Mouse (Mus musculus) G1E (cell line): Measurements from ENCODE around the gene Smim9. TPM values are rescaled to one million over a fixed set of nuclear protein-coding genes. Genes with fewer than 3 reads are reported as not detected.

Experiments used
- ATAC-seq: 2 replicates; pipeline ENCODE4 v1.8.0; 2016; ENCODE audit warnings: mild to moderate bottlenecking; ENCODE audit not compliant: insufficient number of reproducible peaks, poor library complexity, low FRiP score, severe bottlenecking; ENCODE audit errors: extremely low read depth
- DNase-seq: peaks from one replicate; pipeline ENCODE4 v3.0.0; 2012; ENCODE audit warnings: low spot score
- H3K27me3 ChIP-seq: 2 replicates; pipeline ENCODE4 v1.6.1; 2012; ENCODE audit warnings: mild to moderate bottlenecking, low read length, inconsistent platforms; ENCODE audit not compliant: insufficient read depth
- H3K36me3 ChIP-seq: replicated peaks from 2 replicates; pipeline ENCODE3; 2012; ENCODE audit warnings: mild to moderate bottlenecking, inconsistent platforms
- H3K4me1 ChIP-seq: 2 replicates; pipeline ENCODE4 v1.6.1; 2012; ENCODE audit warnings: low read depth, low read length, inconsistent platforms, mixed read lengths; ENCODE audit not compliant: insufficient read depth
- H3K4me3 ChIP-seq: 2 replicates; pipeline ENCODE4 v1.5.1; 2012; ENCODE audit warnings: low read depth, mild to moderate bottlenecking, inconsistent platforms, low read length, moderate library complexity, mixed read lengths
- H3K9me3 ChIP-seq: replicated peaks from 2 replicates; pipeline ENCODE4 v1.6.1; 2012; ENCODE audit warnings: inconsistent platforms
- CTCF ChIP-seq: IDR thresholded peaks from 2 replicates; pipeline ENCODE4 v1.5.1; 2012; ENCODE audit warnings: low read depth, low read length, inconsistent platforms, mixed read lengths
- GATA1 ChIP-seq: IDR thresholded peaks from 2 replicates; pipeline ENCODE4 v1.6.1; 2012; ENCODE audit warnings: borderline replicate concordance, low read length, inconsistent platforms, mixed read lengths
- GATA2 ChIP-seq: IDR thresholded peaks from 2 replicates; pipeline ENCODE4 v1.6.1; 2012; ENCODE audit warnings: low read depth, low read length, inconsistent platforms, borderline replicate concordance
- POLR2AphosphoS5 ChIP-seq: IDR thresholded peaks from 2 replicates; pipeline ENCODE4 v1.6.1; 2012; ENCODE audit warnings: low read depth, low read length, inconsistent platforms; ENCODE audit not compliant: insufficient replicate concordance
- TAL1 ChIP-seq: conservative IDR thresholded peaks from 2 replicates; pipeline ENCODE4 v1.6.1; 2012; ENCODE audit warnings: low read depth, low read length, inconsistent platforms, mixed read lengths
- polyA plus RNA-seq: library from polyadenylated mRNA; stranded (reverse); fragments of >175 nt; gene quantifications from 2 replicates; pipeline ENCODE4 v1.2.3, GENCODE M21; 2012
- total RNA-seq, 2 experiments: library from RNA; stranded (forward) in 1 of 2; stranded (reverse) in 1 of 2; fragments of 200-1000 nt in 1 of 2; fragments of >200 nt in 1 of 2; fragmentation: Nextera tagmentation in 1 of 2; gene quantifications; 2 replicates each; pipeline ENCODE4 v1.2.3; 2014 to 2017

The Smim9 gene
- total and polyA plus RNA-seq, 3 experiments: not detected

GRCm38 (mm10) chrX:75125606-75126005, 38.0 kb downstream of the Smim9 start:
- Histone ChIP-seq H3K4me1 (peaks cover 16% of the 10 kb centered on the region; the same call in 1 of the 2 replicates), H3K4me3 (no peak overlapping the region), H3K27me3 (no peaks in the 10 kb centered on the region), H3K36me3 (peaks cover 18% of the 10 kb centered on the region), H3K9me3 (no peaks in the 10 kb centered on the region)
- TF ChIP-seq TAL1 (no peak), GATA1 (no peak), GATA2 (no peak)
- ATAC-seq: no peak
- no peak for DNase-seq

GRCm38 (mm10) chrX:75115550-75115949, 48.0 kb downstream of the Smim9 start:
- H3K36me3 ChIP-seq: peaks cover 37% of the 10 kb centered on the region
- H3K4me1 ChIP-seq: peaks cover 26% of the 10 kb centered on the region; the same call in 1 of the 2 replicates
- TF ChIP-seq POLR2AphosphoS5 (no peak), TAL1 (peak; percentile 48), CTCF (no peak), GATA2 (no peak), GATA1 (no peak)
- no peaks in the 10 kb centered on the region for H3K9me3 ChIP-seq
- ATAC-seq (peak; percentile 68), DNase-seq (no peak)
- no peak overlapping the region for H3K4me3 ChIP-seq
- no peaks in the 10 kb centered on the region for H3K27me3 ChIP-seq

GRCm38 (mm10) chrX:75102293-75102692, 61.3 kb downstream of the Smim9 start:
- Histone ChIP-seq H3K36me3 (peaks cover 62% of the 10 kb centered on the region), H3K4me1 (peaks cover 26% of the 10 kb centered on the region; the same call in 1 of the 2 replicates), H3K27me3 (no peaks in the 10 kb centered on the region), H3K9me3 (no peaks in the 10 kb centered on the region), H3K4me3 (no peak overlapping the region)
- TF ChIP-seq CTCF (no peak), GATA2 (no peak), TAL1 (no peak), GATA1 (no peak), POLR2AphosphoS5 (no peak)
- DNase-seq: no peak
- peak; percentile 45; the same call in 1 of the 2 replicates for ATAC-seq

- no peaks in the 10 kb centered on the region for H3K27me3 ChIP-seq
- DNase-seq: no peak
- TF ChIP-seq GATA2 (no peak), POLR2AphosphoS5 (no peak), TAL1 (no peak), CTCF (no peak), GATA1 (no peak)
These were observed 64.8 kb downstream of the Smim9 start for GRCm38 (mm10) chrX:75098799-75099198.

GRCm38 (mm10) chrX:75096163-75096770, 67.3 kb downstream of the Smim9 start:
- Histone ChIP-seq H3K9me3 (no peaks in the 10 kb centered on the region), H3K4me3 (peak overlapping the region; percentile 77), H3K27me3 (no peaks in the 10 kb centered on the region), H3K4me1 (peaks cover 14% of the 10 kb centered on the region; the same call in 1 of the 2 replicates), H3K36me3 (peaks cover 20% of the 10 kb centered on the region)
- ATAC-seq (0 out of 2 replicates have a peak, but pooled peaks have one; percentile 4), DNase-seq (no peak)
- TF ChIP-seq POLR2AphosphoS5: no peak
- no peak for TF ChIP-seq GATA1
- no peak for TF ChIP-seq CTCF
- no peak for TF ChIP-seq GATA2
- TF ChIP-seq TAL1: no peak

More at GRCm38 (mm10) chrX:75098799-75099198, 64.8 kb downstream of the Smim9 start:
- Histone ChIP-seq H3K4me1 (peaks cover 15% of the 10 kb centered on the region; the same call in 1 of the 2 replicates), H3K36me3 (peaks cover 35% of the 10 kb centered on the region), H3K9me3 (no peaks in the 10 kb centered on the region), H3K4me3 (peak overlapping the region; percentile 38; the same call in 1 of the 2 replicates)
- no peak for ATAC-seq

Other genes with a start within 250 kb of the Smim9 start
- gene Gab3, start 78.3 kb downstream of the Smim9 start, total RNA-seq (2014; fragmentation: Nextera tagmentation): 7.1 and 7.8 TPM in 2 replicates
- 2.8 and 2.9 TPM in 2 replicates for gene Gab3, start 78.3 kb downstream of the Smim9 start, total RNA-seq (2017)
- 0.17 and 0.37 TPM in 2 replicates for gene Gab3, start 78.3 kb downstream of the Smim9 start, polyA plus RNA-seq
- 249 and 285 TPM in 2 replicates for gene Dkc1, start 67.9 kb downstream of the Smim9 start, total RNA-seq (2014; fragmentation: Nextera tagmentation)
- gene Dkc1, start 67.9 kb downstream of the Smim9 start, total RNA-seq (2017): 270 and 288 TPM in 2 replicates
- 11.8 and 17.2 TPM in 2 replicates for gene Dkc1, start 67.9 kb downstream of the Smim9 start, polyA plus RNA-seq
- gene Mpp1, start 32.8 kb downstream of the Smim9 start, total RNA-seq (2014; fragmentation: Nextera tagmentation): 57.8 and 64.9 TPM in 2 replicates
- gene Mpp1, start 32.8 kb downstream of the Smim9 start, total RNA-seq (2017): 39.9 and 45.1 TPM in 2 replicates
- gene Mpp1, start 32.8 kb downstream of the Smim9 start, polyA plus RNA-seq: 2.9 and 3.7 TPM in 2 replicates
- gene Fundc2, start 218.6 kb upstream of the Smim9 start, total RNA-seq (2014; fragmentation: Nextera tagmentation): 34.9 and 43.3 TPM in 2 replicates
- gene Fundc2, start 218.6 kb upstream of the Smim9 start, total RNA-seq (2017): 123 and 197 TPM in 2 replicates
- 2.5 and 4.7 TPM in 2 replicates for gene Fundc2, start 218.6 kb upstream of the Smim9 start, polyA plus RNA-seq
- gene F8, start 218.8 kb upstream of the Smim9 start, total RNA-seq (2014; fragmentation: Nextera tagmentation): 6.5 and 7.1 TPM in 2 replicates
- 2.4 and 4.5 TPM in 2 replicates for gene F8, start 218.8 kb upstream of the Smim9 start, total RNA-seq (2017)
- gene F8, start 218.8 kb upstream of the Smim9 start, polyA plus RNA-seq: 0.09 and 0.17 TPM in 2 replicates